Mouse (Mus musculus) C2C12 (cell line): ENCODE results near the gene Dnmt3l.

Experiments used
- CTCF ChIP-seq: IDR thresholded peaks from one replicate; pipeline ENCODE4 v1.5.1; 2011; ENCODE audit not compliant: control insufficient read depth, insufficient read depth, insufficient read length
- MAX ChIP-seq: IDR thresholded peaks from one replicate; pipeline ENCODE4 v1.6.1; 2011; ENCODE audit warnings: mild to moderate bottlenecking, control low read depth
- MYOG ChIP-seq: IDR thresholded peaks from one replicate; pipeline ENCODE4 v1.6.1; 2011; ENCODE audit not compliant: control insufficient read depth, insufficient read length; ENCODE audit errors: extremely low read depth

DNA sequence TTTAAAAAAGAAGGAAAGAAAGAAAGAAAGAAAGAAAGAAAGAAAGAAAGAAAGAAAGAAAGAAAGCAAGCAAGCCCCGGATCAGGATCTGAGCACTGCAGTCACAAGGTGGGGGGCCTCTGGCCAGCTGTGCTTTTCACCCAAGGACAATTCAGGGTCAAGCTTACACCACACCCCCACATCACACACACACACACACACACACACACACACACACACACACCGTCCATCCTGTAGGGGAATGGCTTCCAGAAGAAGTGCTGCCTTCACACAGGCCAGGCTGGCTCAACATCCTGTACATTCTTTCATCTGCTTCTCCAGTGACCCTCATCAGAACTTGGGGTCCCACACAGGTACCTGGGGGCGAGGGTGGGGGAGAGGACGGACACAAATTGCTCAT lies 22.5 kb upstream of the Dnmt3l start:
- TF ChIP-seq CTCF, result no peak
- no peak for TF ChIP-seq MAX
- TF ChIP-seq MYOG, result no peak
